Mouse (Mus musculus): ENCODE measurements at regions not wholly inside any gene's neighbourhood (a gene's known extent, or its start where the extent isn't known, plus 50 kb on each side); places are given as distances from the start of the nearest gene placed in this dataset.

DNA sequence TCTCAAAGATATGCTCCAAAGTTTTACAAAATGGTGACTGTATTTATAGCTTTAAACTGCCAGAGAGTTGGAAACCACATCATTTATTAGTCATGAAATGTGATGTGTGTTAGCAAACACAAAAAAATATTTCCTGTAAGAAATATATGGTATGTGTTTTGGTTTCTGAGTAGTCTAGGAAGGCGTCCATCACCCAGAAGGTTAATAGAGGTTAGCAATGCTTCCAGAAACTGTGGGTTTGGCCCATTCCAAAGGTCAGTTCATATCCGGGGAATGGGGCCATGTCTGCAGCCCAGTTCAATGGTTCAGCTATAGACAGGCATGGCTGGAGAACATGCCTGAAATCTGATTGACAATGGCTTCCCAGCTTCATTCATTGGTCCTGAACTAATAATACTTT, 235.1 kb downstream of the Nfkbiz start:
- no peak for ATAC-seq (replicated peaks; ENCODE audit: low FRiP score, low TSS enrichment, poor library complexity, severe bottlenecking)

DNA sequence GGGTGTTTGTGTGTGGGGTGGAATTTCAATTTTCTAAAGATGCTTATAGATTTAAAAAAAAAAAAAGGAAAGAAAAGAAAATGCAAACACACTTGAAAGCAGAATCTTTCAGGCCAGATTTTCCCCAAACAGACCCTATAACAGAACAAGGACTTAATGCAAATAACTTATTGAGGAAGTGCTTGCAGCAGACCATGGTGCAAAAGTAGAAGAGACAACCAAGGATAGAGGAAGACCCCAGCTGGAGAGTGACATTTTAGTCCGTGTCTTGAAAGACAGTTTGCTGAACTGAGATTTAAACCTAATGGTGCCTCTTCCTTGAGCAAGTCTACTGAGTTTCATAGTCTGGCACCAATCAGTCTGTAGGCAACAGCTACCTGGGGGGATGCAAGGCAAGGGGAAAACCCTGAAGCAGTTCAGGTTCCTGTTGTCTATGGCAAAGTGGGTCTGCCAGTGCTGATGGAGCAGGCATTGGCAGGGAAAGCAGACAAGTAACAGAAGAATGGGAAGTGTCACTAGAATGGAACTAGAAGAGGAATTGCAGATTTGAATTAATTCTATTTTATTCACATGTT, 249.2 kb downstream of the Nfkbiz start:
- no peak for ATAC-seq (replicated peaks; ENCODE audit: low FRiP score, low TSS enrichment, poor library complexity, severe bottlenecking)

DNA sequence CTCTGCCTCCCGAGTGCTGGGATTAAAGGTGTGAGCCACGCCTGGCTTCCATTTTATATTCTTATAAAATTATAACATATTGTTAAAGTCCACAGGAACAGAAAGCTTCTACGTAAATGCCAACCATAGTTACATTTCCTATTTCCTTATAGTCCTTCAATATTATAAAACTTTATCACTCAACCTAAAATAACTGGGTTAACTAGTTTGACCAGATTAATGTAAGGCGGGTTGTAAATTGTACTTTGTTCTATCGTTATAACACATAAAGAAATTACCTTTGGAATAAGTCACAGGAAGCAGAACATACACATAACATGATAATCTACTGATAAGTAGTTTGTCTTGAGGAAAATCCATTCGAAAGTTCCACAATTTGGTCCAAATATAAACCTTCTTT, 251.6 kb downstream of the Nfkbiz start:
- no peak for ATAC-seq (replicated peaks; ENCODE audit: low FRiP score, low TSS enrichment, poor library complexity, severe bottlenecking)

DNA sequence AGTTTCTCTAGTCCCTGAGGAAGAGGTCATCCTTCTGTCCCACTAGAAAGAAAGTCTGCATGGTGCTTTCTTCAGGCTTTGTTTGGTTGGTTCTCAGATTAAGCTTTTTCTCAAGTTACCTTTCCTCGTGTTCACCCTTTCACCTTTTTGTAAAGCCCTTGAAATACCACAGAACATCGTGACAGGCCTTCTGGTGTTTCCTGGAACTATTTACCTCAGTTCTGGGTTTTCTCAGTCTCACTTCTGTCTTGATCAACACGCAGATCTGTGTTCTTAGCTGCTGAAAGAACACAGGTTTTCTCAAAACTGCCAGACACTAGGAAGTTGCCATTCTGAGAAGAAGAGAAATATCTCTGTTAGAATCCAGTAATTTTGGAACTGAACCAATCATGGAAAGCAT, 255.8 kb downstream of the Nfkbiz start:
- ATAC-seq (replicated peaks; ENCODE audit: low FRiP score, low TSS enrichment, poor library complexity, severe bottlenecking): no peak

DNA sequence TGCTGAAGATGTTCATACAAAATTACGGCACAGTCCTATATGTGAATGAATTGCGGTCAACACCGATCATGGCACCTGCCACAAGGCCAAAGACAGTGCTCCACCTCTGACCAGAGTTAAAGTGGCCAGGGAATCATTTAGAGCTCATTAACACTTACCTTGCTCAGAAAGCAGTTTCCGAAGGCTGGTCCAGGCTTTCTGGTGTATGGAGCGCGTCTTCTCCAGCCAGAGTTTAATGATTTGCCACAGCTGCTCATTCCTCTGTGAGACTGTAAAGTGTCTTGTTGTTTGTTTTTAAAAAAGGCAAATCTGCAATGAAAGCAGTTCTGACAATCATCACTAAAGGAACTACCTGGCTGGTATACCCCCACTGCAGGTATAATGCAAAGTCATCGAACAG, 256.7 kb downstream of the Nfkbiz start:
- no peak for ATAC-seq (replicated peaks; ENCODE audit: low FRiP score, low TSS enrichment, poor library complexity, severe bottlenecking)

DNA sequence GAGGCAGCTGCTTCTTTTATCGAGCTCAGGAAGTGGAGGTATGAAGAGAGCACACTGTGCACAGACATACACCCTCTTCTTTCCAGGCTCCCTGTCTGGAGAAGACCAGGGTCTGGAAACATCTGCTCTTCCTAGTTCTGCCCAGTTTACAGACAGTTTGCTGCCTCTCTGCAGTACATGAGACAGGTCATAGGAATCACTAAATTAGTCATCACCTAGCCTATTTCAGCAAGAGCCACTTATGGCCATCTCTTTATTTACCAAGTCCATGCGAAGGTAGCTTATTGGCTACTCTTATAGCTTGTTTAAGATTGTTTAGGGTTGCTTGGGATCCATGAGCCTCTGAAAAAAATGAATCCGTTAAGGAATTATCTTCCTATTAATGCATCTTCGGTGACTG, 257.9 kb downstream of the Nfkbiz start:
- ATAC-seq (replicated peaks; ENCODE audit: low FRiP score, low TSS enrichment, poor library complexity, severe bottlenecking): no peak

DNA sequence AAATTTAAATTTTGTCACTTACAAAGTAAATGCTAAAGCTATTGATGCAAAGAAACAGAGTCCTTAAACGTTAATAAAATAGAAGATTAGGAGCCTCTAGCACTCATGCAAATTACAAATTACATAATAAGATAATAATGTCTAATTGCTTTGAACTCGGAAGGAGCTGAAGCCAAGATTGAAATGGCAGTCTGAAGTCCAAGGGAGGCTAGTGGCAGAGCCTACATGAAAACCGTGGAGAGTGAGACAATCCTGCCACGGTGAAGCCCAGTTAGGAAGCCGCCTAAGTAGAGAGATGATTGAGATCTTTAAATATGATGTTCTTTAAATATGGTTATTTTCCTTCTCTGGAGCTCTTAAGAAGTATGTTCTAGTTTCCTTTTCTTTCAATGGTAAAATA, 260.0 kb downstream of the Nfkbiz start:
- ATAC-seq (replicated peaks; ENCODE audit: low FRiP score, low TSS enrichment, poor library complexity, severe bottlenecking): no peak

DNA sequence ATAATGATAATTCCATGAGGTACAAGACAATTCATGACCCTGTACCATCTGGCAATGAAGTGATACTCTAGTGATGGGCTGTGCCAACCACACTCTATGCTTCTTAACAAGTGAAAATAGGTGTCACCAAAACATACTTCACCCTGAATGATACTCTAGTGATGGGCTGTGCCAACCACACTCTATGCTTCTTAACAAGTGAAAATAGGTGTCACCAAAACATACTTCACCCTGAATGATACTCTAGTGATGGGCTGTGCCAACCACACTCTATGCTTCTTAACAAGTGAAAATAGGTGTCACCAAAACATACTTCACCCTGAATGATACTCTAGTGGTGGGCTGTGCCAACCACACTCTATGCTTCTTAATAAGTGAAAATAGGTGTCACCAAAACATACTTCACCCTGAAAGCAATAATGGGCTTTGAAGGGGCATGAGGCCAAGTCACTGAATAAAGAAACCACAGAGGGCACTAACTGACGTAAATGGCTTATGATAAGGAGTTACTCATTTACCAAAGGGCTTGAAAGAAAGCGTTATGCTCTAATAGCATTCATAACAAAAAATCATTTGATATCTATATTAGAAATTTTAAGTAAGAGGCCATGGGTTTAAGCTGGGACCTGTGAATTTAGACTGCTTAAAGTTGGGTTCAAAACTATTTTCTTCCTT, 263.0 kb downstream of the Nfkbiz start:
- peak; percentile 41; the same call in 1 of the 2 replicates for ATAC-seq (replicated peaks; ENCODE audit: low FRiP score, low TSS enrichment, poor library complexity, severe bottlenecking)

DNA sequence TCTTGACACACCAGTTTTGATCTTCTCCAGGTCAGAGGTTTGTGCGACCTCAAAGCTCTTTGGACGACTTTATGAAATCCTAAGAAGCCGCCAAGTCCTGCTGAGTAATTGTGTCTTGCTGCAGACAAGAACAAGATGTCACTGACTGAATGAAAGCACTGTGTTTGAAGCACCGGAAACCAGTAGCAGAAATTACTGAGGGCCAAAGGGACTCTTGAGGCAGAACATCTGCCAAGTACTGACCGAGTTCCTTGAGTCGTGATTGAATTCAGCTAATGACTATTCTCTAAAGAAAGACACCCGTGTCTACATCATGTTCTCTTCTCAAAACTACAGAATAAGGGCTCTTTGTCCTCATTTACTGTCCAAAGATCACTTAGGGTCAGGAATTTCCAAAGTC, 267.6 kb downstream of the Nfkbiz start:
- no peak for ATAC-seq (replicated peaks; ENCODE audit: low FRiP score, low TSS enrichment, poor library complexity, severe bottlenecking)

DNA sequence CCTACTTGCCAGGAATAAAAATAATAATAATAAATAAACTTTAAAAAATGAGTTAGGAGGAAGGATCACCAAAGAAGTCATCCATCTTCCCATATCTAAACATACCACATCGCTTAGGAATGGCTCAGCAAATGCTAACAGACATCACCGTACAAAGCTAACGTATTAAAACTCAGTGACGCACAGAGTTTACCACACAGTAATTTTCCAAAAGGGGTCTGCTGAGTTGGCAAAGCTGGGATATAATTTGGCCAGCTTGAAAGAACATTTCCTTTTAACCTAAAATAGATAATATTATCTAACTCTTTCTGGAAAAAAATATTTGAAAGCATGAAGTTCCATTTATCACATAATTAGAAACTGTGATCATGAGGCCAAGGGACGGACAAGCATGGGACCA, 268.6 kb downstream of the Nfkbiz start:
- ATAC-seq (replicated peaks; ENCODE audit: low FRiP score, low TSS enrichment, poor library complexity, severe bottlenecking): no peak

DNA sequence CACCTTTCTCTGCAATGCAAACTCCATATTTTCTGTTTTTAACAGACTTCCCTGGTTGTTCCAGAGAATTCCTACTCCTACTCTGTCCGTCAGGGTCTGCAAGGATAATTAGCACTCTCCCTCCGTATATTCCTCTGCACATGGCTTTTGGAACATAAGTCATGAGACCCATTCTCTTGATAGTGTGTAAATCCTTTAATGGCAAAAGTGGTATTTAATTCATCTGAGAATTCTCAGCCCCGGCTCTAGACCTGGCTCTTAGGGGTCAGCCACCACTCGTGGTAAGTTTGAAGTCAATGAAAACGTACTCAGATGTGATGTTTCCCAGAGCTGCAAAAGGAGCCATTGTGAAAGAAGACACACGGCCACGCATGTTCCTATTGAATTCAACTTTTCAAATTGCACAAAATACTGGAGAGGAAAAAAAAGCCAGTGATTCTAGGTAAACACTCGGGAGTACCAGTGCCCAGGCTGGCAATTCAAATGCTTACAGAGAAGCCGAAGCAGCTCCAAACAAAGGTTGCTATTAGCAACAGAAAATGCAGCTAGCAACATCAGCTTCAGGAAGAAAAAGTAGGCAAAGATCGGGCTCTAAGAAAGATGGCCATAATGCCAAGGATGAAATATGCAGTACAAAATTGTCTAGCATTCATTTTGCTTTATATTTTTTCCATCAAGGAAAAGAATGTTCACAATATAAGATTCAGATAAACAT, 258.2 kb upstream of the Zpld1 start:
- no peak for ATAC-seq (replicated peaks; ENCODE audit: low FRiP score, low TSS enrichment, poor library complexity, severe bottlenecking)

DNA sequence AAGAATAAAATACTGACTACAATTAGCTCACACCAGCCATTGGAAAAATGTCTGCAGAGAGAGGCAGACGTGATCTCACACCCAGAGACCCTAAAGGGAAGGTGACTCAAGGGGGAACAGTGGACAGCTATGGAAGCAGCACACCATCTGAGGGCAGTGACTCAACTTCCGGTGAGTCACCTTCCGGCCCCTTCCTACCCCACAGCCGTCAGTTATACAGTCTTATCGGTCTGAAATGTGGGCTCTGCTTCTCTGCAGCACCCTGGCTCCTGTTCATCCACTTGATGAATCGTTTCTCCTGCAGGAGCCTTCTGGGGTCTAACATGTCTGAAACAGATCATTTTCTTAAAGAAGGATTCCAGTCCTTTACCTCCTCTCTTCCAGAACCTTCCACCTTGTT, 257.4 kb upstream of the Zpld1 start:
- peak; percentile 65; the same call in 1 of the 2 replicates for ATAC-seq (replicated peaks; ENCODE audit: low FRiP score, low TSS enrichment, poor library complexity, severe bottlenecking)

DNA sequence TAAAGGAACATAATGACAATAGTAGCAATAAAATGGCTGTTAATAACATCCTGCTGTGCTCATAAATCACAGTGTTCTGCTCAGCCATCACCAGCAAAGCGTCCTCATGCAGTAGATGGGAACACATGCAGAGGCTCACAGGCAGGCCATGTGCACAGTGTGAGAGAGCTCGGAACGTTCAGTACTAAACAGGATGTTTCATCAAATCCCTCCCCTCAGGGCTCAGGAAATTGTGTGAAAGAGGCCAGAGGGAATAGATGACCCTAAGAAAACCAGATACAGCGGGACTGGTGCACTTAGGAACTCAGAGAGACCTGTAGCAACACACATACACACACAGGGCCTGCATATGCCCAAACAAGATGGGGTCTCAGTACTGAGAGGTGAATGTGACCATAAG, 256.1 kb upstream of the Zpld1 start:
- ATAC-seq (replicated peaks; ENCODE audit: low FRiP score, low TSS enrichment, poor library complexity, severe bottlenecking): no peak

DNA sequence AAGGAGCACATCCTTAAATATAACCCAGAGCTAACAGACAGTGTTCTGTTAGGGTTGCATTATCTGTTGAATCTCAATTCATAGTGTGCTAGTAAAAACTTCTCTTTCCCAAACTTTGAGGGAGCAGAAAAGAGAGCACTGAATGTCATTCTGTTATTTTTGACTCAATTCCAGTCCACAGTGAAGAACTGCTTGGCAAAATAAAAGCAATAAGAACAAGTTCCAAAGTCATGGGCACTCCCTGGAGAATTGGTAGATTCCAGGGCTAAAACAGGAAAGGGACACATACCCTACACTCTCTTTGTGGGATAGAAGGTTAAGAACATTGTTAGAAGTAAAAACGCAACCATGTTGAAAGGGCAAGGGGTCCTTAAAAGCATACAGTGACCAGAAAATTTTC, 253.6 kb upstream of the Zpld1 start:
- ATAC-seq (replicated peaks; ENCODE audit: low FRiP score, low TSS enrichment, poor library complexity, severe bottlenecking): no peak

DNA sequence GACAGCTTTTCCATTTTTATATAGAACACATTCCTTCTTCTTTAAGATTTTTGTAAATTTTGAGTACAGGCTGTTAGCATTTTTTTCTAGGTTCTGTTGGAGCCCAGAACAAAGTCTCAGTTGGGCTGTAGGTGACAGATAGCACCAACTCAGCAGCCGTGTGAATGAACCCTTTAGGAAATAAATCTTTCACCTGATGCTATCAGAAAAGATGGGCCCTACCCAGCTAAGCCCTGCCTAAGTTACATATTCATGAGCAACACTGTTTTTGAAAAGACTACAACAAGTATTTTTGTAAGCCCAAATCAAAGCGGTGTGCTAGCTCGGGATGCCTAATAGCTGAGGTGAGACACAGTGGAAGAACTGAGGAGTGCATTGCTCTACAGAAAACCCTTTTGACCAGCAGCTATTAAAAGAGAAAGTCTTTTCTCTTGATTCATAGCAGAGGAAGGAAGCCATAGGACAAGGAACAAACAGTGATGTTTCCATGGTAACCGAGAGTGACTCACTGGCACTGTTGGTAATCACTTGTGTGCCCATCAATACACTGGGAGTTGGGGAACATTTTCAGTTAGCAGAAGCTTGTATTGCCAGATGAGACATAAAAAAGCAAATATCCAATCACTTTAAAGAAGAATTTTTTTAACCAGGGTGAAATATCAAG, 253.0 kb upstream of the Zpld1 start:
- no peak for ATAC-seq (replicated peaks; ENCODE audit: low FRiP score, low TSS enrichment, poor library complexity, severe bottlenecking)

DNA sequence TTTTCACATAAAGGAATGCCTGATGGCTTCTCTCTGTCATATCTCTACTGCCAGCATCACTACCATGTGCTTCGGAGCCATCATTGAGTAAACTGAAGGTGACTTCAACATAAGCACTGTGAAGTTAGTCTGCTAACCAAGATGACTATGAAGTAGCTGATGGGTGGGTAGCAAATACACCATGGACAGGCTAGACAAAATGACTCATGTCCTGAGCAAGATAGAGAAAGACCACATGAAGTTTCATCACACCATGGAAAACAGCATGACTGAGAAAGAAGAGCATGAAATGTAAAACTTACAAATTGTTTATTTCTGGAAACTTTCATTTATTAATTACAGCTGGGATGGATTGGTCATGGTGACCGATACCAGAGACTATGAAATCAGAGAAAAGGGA, 249.3 kb upstream of the Zpld1 start:
- no peak for ATAC-seq (replicated peaks; ENCODE audit: low FRiP score, low TSS enrichment, poor library complexity, severe bottlenecking)

DNA sequence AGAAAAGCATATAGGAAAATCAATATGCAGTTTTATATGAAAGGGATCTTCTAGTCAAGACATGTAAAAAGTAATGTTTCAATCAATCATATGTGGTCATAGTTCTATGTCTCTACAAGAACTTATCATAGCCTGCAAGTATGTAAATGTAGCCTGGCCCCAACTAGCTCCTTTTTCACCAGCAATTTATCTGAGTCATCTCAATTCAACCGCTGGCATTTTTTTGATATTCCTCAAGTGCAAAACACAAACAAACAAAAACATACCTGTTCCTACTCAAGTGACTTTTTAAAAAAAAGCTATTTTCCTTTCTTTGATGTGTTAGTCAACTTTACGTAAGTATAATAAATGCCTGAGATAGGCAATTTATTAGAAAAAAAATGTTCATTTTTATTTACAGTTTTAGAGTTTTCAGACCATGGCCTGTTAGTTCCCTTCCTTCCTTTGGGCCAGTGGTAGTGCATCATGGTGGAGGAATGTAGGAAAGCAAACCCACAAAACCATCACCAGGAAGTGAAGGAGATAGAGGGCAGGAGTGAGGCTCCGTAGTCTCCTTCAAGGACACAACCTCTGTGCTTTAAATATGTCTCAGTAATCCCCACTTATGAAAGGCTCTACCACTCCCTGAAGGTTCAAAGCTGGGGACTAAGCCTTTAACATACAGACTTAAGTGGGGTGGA, 242.7 kb upstream of the Zpld1 start:
- ATAC-seq (replicated peaks; ENCODE audit: low FRiP score, low TSS enrichment, poor library complexity, severe bottlenecking): no peak

DNA sequence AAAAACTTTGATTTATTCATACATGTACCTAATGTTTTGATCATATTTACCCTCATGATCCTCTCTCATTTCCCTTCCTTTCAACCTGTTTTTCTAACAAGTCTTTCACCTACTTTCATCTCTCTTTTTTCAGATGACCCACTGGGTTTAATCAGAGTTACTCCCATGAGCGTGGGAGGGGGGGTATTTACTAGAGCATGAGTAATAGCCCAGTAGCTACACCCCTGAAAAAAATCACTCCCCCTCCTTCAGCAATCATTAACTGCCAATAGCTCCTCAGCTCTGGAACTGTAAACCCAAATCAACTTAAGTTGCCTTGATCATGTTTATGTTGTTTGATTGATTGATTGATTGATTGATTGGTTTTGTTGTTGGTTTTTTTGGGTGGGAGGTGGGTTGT, 241.4 kb upstream of the Zpld1 start:
- ATAC-seq (replicated peaks; ENCODE audit: low FRiP score, low TSS enrichment, poor library complexity, severe bottlenecking): no peak

DNA sequence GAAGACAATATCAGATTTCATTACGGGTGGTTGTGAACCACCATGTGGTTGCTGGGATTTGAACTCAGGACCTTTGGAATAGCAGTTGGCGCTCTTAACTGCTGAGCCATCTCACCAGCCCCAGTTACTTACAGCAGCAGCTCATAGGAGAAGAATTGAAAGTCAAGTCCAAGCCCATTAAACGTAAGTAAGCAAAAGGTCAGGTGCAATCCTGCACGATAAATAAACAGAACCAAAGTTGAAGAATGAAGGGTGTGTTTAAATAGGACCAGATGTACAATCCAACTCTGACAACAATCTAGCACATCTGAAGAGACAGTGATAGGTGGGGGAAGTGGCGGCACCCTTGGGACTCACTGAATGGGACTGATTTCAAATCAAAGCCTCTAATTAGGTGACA, 239.8 kb upstream of the Zpld1 start:
- no peak for ATAC-seq (replicated peaks; ENCODE audit: low FRiP score, low TSS enrichment, poor library complexity, severe bottlenecking)

DNA sequence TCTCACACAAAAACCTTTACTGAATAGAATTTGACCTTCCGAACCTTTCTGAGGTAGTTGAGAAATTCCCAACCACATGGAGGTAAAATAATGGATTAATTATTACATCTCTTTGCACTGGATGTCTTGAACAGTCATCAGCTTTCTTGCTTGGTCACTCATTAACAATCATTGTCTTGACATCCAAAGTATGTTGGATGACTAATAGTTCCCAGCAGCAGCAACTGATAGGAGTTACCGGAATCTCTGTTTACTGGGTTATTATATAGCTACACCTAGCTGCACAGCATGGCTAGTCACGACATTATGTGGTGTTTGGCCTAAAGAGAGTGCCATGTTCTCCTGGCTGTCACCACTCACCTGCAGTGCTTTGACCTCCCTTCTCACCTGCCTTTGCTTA, 234.9 kb upstream of the Zpld1 start:
- no peak for ATAC-seq (replicated peaks; ENCODE audit: low FRiP score, low TSS enrichment, poor library complexity, severe bottlenecking)
